Mouse (Mus musculus) embryonic facial prominence, embryonic 12.5 days (tissue): ENCODE measurements around the gene Pde4d. TPM values are rescaled to one million over a fixed set of nuclear protein-coding genes. Genes with fewer than 3 reads are reported as not detected.

Experiments used
- ATAC-seq: fragments of 200-750 bp; cut with Nextera tagmentation; 2 replicates; pipeline ENCODE4 v1.8.0; 2017; ENCODE audit not compliant: insufficient number of reproducible peaks, insufficient read depth, low FRiP score, low TSS enrichment
- H3K27ac ChIP-seq: fragments of 300-500 bp; sonication (generic); 2 replicates; pipeline ENCODE4 v1.5.1; 2016; ENCODE audit warnings: mild to moderate bottlenecking
- H3K27me3 ChIP-seq: fragments of 300-500 bp; sonication (generic); 2 replicates; pipeline ENCODE4 v1.6.1; 2016; ENCODE audit warnings: mild to moderate bottlenecking, moderate library complexity
- H3K36me3 ChIP-seq: fragments of 300-500 bp; sonication (generic); 2 replicates; pipeline ENCODE4 v1.6.1; 2016; ENCODE audit warnings: mild to moderate bottlenecking
- H3K4me1 ChIP-seq: fragments of 300-500 bp; sonication (generic); 2 replicates; pipeline ENCODE4 v1.6.1; 2016
- H3K4me2 ChIP-seq: fragments of 300-500 bp; sonication (generic); replicated peaks from 2 replicates; pipeline ENCODE4 v1.6.1; 2016; ENCODE audit warnings: mild to moderate bottlenecking, moderate library complexity
- H3K4me3 ChIP-seq: fragments of 300-500 bp; sonication (generic); 2 replicates; pipeline ENCODE4 v1.5.1; 2016; ENCODE audit warnings: mild to moderate bottlenecking
- H3K9ac ChIP-seq: fragments of 300-500 bp; sonication (generic); 2 replicates; pipeline ENCODE4 v1.6.1; 2016; ENCODE audit warnings: mild to moderate bottlenecking, moderate library complexity
- H3K9me3 ChIP-seq: fragments of 300-500 bp; sonication (generic); 2 replicates; pipeline ENCODE4 v1.6.1; 2016; ENCODE audit warnings: mild to moderate bottlenecking, moderate library complexity
- WGBS: fragments of 180-500 bp; shearing (Covaris S2); methylation state at CpG from one replicate; pipeline ENCODE4 v1.1.7; 2016; 5-methylcytosine and 5-hydroxymethylcytosine counted together
- polyA plus RNA-seq: library from polyadenylated mRNA; unstranded; fragments of >200 nt; fragmentation: Nextera tagmentation; extraction: Ambion mirVana; gene quantifications from 2 replicates; pipeline ENCODE4 v1.2.1, GENCODE M21; 2016

Pde4d gene
- polyA plus RNA-seq, 1 experiment from 2014 or later = 20.4 TPM

GRCm38 (mm10) chr13:109798651-109799050 is 1348.9 kb downstream of the Pde4d start:
- ATAC-seq = no peak
- H3K27ac ChIP-seq = no peak overlapping the region
- 71% methylated on average over 4 of the region's 4 CpGs for WGBS
- no peak overlapping the region for H3K4me3 ChIP-seq
- H3K9me3 ChIP-seq = no peaks in the 10 kb centered on the region
- H3K9ac ChIP-seq = no peak overlapping the region
- H3K4me2 ChIP-seq = no peak overlapping the region
- H3K36me3 ChIP-seq = no peaks in the 10 kb centered on the region
- H3K4me1 ChIP-seq = no peaks in the 10 kb centered on the region
- no peaks in the 10 kb centered on the region for H3K27me3 ChIP-seq

GRCm38 (mm10) chr13:109802201-109802600 is 1352.5 kb downstream of the Pde4d start:
- Histone ChIP-seq H3K4me3 (no peak overlapping the region), H3K36me3 (no peaks in the 10 kb centered on the region), H3K27ac (no peak overlapping the region), H3K4me2 (no peak overlapping the region), H3K9ac (no peak overlapping the region), H3K27me3 (no peaks in the 10 kb centered on the region), H3K4me1 (no peaks in the 10 kb centered on the region), H3K9me3 (no peaks in the 10 kb centered on the region)
- 53% methylated on average over 4 of the region's 4 CpGs for WGBS
- ATAC-seq = no peak

GRCm38 (mm10) chr13:109806193-109806966 is 1356.6 kb downstream of the Pde4d start:
- peaks cover 7% of the 10 kb centered on the region; the same call in 1 of the 2 replicates for H3K4me1 ChIP-seq
- no peak overlapping the region for H3K4me3 ChIP-seq
- 71% methylated on average over 5 of the region's 5 CpGs for WGBS
- no peak overlapping the region for H3K4me2 ChIP-seq
- H3K36me3 ChIP-seq = no peaks in the 10 kb centered on the region
- no peak for ATAC-seq
- H3K9me3 ChIP-seq = no peaks in the 10 kb centered on the region
- no peaks in the 10 kb centered on the region for H3K27me3 ChIP-seq
- H3K9ac ChIP-seq = no peak overlapping the region
- no peak overlapping the region for H3K27ac ChIP-seq

GRCm38 (mm10) chr13:109807036-109807435 is 1357.3 kb downstream of the Pde4d start:
- Histone ChIP-seq H3K36me3 (no peaks in the 10 kb centered on the region), H3K9ac (no peak overlapping the region), H3K4me3 (no peak overlapping the region), H3K4me1 (peaks cover 7% of the 10 kb centered on the region; the same call in 1 of the 2 replicates), H3K27ac (no peak overlapping the region), H3K27me3 (no peaks in the 10 kb centered on the region), H3K4me2 (no peak overlapping the region), H3K9me3 (no peaks in the 10 kb centered on the region)
- WGBS = 77% methylated on average over 2 of the region's 2 CpGs
- no peak for ATAC-seq

- Histone ChIP-seq H3K9me3 (no peaks in the 10 kb centered on the region), H3K36me3 (no peaks in the 10 kb centered on the region), H3K4me2 (no peak overlapping the region), H3K9ac (no peak overlapping the region), H3K4me3 (no peak overlapping the region), H3K27ac (no peak overlapping the region), H3K27me3 (no peaks in the 10 kb centered on the region), H3K4me1 (peaks cover 7% of the 10 kb centered on the region; the same call in 1 of the 2 replicates)
- ATAC-seq = no peak
- WGBS = 47% methylated on average over 3 of the region's 3 CpGs
Measured at GRCm38 (mm10) chr13:109807446-109807845, 1357.7 kb downstream of the Pde4d start.

GRCm38 (mm10) chr13:109808039-109808438 is 1358.3 kb downstream of the Pde4d start:
- Histone ChIP-seq H3K27me3 (no peaks in the 10 kb centered on the region), H3K36me3 (no peaks in the 10 kb centered on the region), H3K9ac (no peak overlapping the region), H3K4me2 (no peak overlapping the region), H3K4me1 (peaks cover 7% of the 10 kb centered on the region; the same call in 1 of the 2 replicates), H3K27ac (no peak overlapping the region), H3K4me3 (no peak overlapping the region), H3K9me3 (no peaks in the 10 kb centered on the region)
- 64% methylated on average over 6 of the region's 6 CpGs for WGBS
- no peak for ATAC-seq

GRCm38 (mm10) chr13:109808946-109809345 is 1359.2 kb downstream of the Pde4d start:
- Histone ChIP-seq H3K27me3 (no peaks in the 10 kb centered on the region), H3K27ac (0 out of 2 replicates have a peak overlapping the region, but pooled peaks have one; percentile 23), H3K36me3 (no peaks in the 10 kb centered on the region), H3K9ac (no peak overlapping the region), H3K9me3 (no peaks in the 10 kb centered on the region), H3K4me1 (peaks cover 7% of the 10 kb centered on the region; the same call in 1 of the 2 replicates), H3K4me3 (no peak overlapping the region), H3K4me2 (no peak overlapping the region)
- ATAC-seq = no peak
- whole genome bisulfite sequencing = 80% methylated on average over 7 of the region's 7 CpGs

GRCm38 (mm10) chr13:109809646-109810045 is 1359.9 kb downstream of the Pde4d start:
- Histone ChIP-seq H3K27ac (0 out of 2 replicates have a peak overlapping the region, but pooled peaks have one; percentile 23), H3K4me2 (no peak overlapping the region), H3K4me3 (no peak overlapping the region), H3K4me1 (peaks cover 7% of the 10 kb centered on the region; the same call in 1 of the 2 replicates), H3K9me3 (no peaks in the 10 kb centered on the region), H3K9ac (no peak overlapping the region), H3K36me3 (no peaks in the 10 kb centered on the region), H3K27me3 (no peaks in the 10 kb centered on the region)
- 34% methylated on average over 4 of the region's 4 CpGs for WGBS
- ATAC-seq = no peak

- H3K27ac ChIP-seq = no peak overlapping the region
- H3K4me3 ChIP-seq = no peak overlapping the region
- no peaks in the 10 kb centered on the region for H3K27me3 ChIP-seq
- H3K4me1 ChIP-seq = 0 out of 2 replicates have a peak, but pooled peaks cover 4% of the 10 kb centered on the region
- H3K9ac ChIP-seq = no peak overlapping the region
- H3K36me3 ChIP-seq = no peaks in the 10 kb centered on the region
- no peaks in the 10 kb centered on the region for H3K9me3 ChIP-seq
- no peak for ATAC-seq
- no peak overlapping the region for H3K4me2 ChIP-seq
- 67% methylated on average over 4 of the region's 4 CpGs for WGBS
Measured at GRCm38 (mm10) chr13:109813924-109814323, 1364.2 kb downstream of the Pde4d start.

GRCm38 (mm10) chr13:109819071-109819470 is 1369.3 kb downstream of the Pde4d start:
- Histone ChIP-seq H3K27me3 (no peaks in the 10 kb centered on the region), H3K9me3 (no peaks in the 10 kb centered on the region), H3K4me3 (no peak overlapping the region), H3K27ac (no peak overlapping the region), H3K4me1 (peaks cover 39% of the 10 kb centered on the region), H3K36me3 (no peaks in the 10 kb centered on the region), H3K9ac (no peak overlapping the region), H3K4me2 (no peak overlapping the region)
- ATAC-seq = no peak
- WGBS = 78% methylated on average over 3 of the region's 3 CpGs

GRCm38 (mm10) chr13:109820141-109820540 is 1370.4 kb downstream of the Pde4d start:
- WGBS = 63% methylated on average over 3 of the region's 3 CpGs
- Histone ChIP-seq H3K4me1 (peaks cover 47% of the 10 kb centered on the region), H3K4me2 (no peak overlapping the region), H3K27ac (peak overlapping the region; percentile 23; the same call in 1 of the 2 replicates), H3K9me3 (no peaks in the 10 kb centered on the region), H3K36me3 (no peaks in the 10 kb centered on the region), H3K9ac (no peak overlapping the region), H3K27me3 (no peaks in the 10 kb centered on the region), H3K4me3 (no peak overlapping the region)
- no peak for ATAC-seq

GRCm38 (mm10) chr13:109820866-109821265 is 1371.1 kb downstream of the Pde4d start:
- no peak overlapping the region for H3K4me3 ChIP-seq
- H3K4me1 ChIP-seq = peaks cover 43% of the 10 kb centered on the region
- no peak overlapping the region for H3K9ac ChIP-seq
- no peak for ATAC-seq
- no peaks in the 10 kb centered on the region for H3K9me3 ChIP-seq
- 54% methylated on average over 3 of the region's 3 CpGs for WGBS
- H3K36me3 ChIP-seq = no peaks in the 10 kb centered on the region
- H3K27me3 ChIP-seq = no peaks in the 10 kb centered on the region
- H3K27ac ChIP-seq = peak overlapping the region; percentile 97
- H3K4me2 ChIP-seq = no peak overlapping the region
